Mouse (Mus musculus): ENCODE measurements around the gene Spock2. TPM values are rescaled to one million over a fixed set of nuclear protein-coding genes. Genes with fewer than 3 reads are reported as not detected.

Spock2 gene
- total and polyA plus RNA-seq, 2 experiments from 2014 or later, result 117 to 275 TPM

DNA sequence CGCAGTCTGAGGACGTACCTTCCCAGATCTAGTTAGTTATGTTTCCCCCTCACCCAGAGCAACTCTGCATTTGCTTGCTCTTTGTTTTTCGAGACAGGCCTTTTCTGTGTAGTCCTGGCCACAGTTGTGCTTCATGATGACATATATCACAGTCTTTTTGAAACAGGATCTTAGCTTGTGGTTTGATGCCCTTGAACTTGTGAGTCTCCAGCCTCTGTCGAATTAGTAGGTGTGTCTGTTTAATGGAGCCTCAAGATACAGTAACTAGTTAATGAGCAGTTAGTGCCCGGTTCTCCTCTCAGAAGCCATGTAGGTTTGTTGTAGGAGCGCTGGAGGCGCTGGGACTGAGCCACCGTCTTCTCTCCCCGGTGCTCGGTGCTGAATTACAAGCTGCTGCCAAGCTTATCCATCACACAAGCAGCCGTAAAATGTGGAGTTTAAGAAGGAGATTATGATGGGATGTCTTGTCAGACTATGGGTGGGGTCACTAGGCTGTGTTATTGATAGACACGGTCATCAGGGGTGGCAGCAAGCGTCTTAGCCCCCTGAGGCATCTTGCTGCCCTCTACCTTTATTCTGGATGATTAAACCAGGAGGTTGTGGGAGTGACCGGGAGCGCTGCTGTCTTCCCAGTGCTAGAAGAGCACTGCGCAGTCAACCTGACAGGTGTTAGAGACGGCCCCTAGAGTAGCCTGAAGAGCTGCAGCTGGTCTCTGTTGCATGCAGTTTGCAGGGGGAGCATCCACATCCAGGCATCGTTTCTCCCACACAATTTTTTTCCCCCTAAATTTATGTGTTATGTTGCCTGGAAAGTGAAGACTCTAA, 28.1 kb upstream of the Spock2 start:
- DNase-seq (ENCODE audit: low spot score) (peak; percentile 24), ATAC-seq (ENCODE audit: low FRiP score) (no peak)
- peaks cover 14% of the 10 kb centered on the region; the same call in 1 of the 2 replicates for H3K4me1 ChIP-seq (ENCODE audit: insufficient read depth, low read length)
- no peak overlapping the region for H3K4me2 ChIP-seq (ENCODE audit: low read depth, low read length, poor library complexity, severe bottlenecking)
- TF ChIP-seq CTCF (IDR thresholded peaks at IDR 0.05), result no peak
- H3K4me3 ChIP-seq (ENCODE audit: low read depth, low read length), result no peak overlapping the region
- H3K9ac ChIP-seq (replicated peaks; ENCODE audit: low read length, poor library complexity, severe bottlenecking), result no peak overlapping the region
- H3K27me3 ChIP-seq (ENCODE audit: insufficient read depth, low read length), result no peaks in the 10 kb centered on the region
- WGBS, result 68% methylated on average over 18 of the region's 18 CpGs
- H3K36me3 ChIP-seq (ENCODE audit: insufficient read depth, low read length), result no peaks in the 10 kb centered on the region
- peak overlapping the region; percentile 18; the same call in 1 of the 2 replicates for H3K27ac ChIP-seq (ENCODE audit: low read depth, low read length)
- H3K9me3 ChIP-seq (ENCODE audit: low read length), result no peaks in the 10 kb centered on the region

DNA sequence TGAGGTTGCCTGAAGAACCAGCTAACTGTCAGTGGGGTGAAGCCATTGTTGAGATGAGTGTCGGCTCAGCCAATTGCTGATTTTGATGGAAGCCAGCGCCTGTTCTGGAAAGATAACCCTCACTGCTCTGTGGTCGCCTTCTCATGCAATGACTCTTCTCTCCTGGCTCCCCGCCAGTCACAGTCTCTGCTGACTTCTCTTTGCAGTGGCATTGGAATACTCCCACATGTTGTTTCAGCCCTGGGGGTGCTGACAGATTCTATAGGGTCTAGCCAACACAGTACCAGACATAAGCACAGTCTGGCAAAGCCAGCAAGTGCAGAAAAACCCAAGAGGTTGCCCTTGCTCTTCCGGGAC, 27.5 kb upstream of the Spock2 start:
- Histone ChIP-seq H3K4me2 (ENCODE audit: low read depth, low read length, poor library complexity, severe bottlenecking) (no peak overlapping the region), H3K9ac (replicated peaks; ENCODE audit: low read length, poor library complexity, severe bottlenecking) (no peak overlapping the region), H3K36me3 (ENCODE audit: insufficient read depth, low read length) (no peaks in the 10 kb centered on the region), H3K4me1 (ENCODE audit: insufficient read depth, low read length) (peaks cover 14% of the 10 kb centered on the region; the same call in 1 of the 2 replicates), H3K27me3 (ENCODE audit: insufficient read depth, low read length) (no peaks in the 10 kb centered on the region), H3K27ac (ENCODE audit: low read depth, low read length) (no peak overlapping the region; the same call in 1 of the 2 replicates), H3K9me3 (ENCODE audit: low read length) (no peaks in the 10 kb centered on the region), H3K4me3 (ENCODE audit: low read depth, low read length) (no peak overlapping the region)
- peak; percentile 67 for DNase-seq (ENCODE audit: low spot score)
- no peak for TF ChIP-seq CTCF (IDR thresholded peaks at IDR 0.05)
- WGBS, result 64% methylated on average over 5 of the region's 5 CpGs
- ATAC-seq (ENCODE audit: low FRiP score), result 0 out of 2 replicates have a peak, but pooled peaks have one; percentile 14

DNA sequence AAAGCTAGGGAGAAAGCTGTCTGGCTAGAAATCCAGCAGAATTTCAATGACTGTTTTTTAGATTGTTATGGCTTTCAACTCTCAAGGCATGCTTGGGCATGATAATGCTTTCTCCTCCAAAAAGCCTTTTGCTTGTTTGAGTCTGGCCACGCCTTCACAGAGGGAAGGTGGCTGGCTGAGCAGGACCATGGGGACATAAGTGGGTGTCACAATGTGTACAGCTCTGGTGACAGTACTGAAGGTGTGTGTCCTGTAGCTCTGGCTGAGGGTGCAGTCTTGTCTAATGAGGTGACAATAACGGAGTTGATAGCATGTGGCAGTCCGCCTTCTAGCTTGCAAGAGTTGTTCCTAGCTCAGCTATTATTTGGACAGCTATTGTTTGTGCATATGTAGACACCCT, 25.8 kb upstream of the Spock2 start:
- DNase-seq (ENCODE audit: low spot score) (no peak), ATAC-seq (ENCODE audit: low FRiP score) (no peak)
- Histone ChIP-seq H3K4me3 (ENCODE audit: low read depth, low read length) (no peak overlapping the region), H3K9ac (replicated peaks; ENCODE audit: low read length, poor library complexity, severe bottlenecking) (no peak overlapping the region; the same call in 1 of the 2 replicates), H3K4me2 (ENCODE audit: low read depth, low read length, poor library complexity, severe bottlenecking) (no peak overlapping the region), H3K27me3 (ENCODE audit: insufficient read depth, low read length) (no peaks in the 10 kb centered on the region), H3K36me3 (ENCODE audit: insufficient read depth, low read length) (no peaks in the 10 kb centered on the region), H3K4me1 (ENCODE audit: insufficient read depth, low read length) (peaks cover 14% of the 10 kb centered on the region; the same call in 1 of the 2 replicates), H3K27ac (ENCODE audit: low read depth, low read length) (no peak overlapping the region), H3K9me3 (ENCODE audit: low read length) (no peaks in the 10 kb centered on the region)
- no peak for TF ChIP-seq CTCF (IDR thresholded peaks at IDR 0.05)
- 74% methylated on average over 3 of the region's 3 CpGs for WGBS

DNA sequence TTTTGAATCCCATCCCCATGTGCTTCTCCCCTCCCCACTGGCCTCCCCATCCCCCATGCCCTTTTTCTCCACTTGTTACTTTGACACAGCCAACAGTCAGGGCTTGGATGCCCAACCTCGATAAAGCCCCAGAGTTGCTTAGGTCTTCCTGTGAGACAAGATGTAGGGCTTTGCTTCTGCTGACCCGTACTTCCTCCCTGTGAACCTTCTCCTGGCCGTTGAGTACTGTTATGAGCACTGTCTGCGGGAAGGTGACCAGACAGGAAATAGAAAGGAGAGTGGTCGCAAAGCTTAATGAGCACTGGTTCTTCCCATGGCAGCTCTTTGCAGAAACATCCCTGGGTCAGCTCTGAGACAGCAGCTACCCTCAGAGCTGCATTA, 25.4 kb upstream of the Spock2 start:
- Histone ChIP-seq H3K4me3 (ENCODE audit: low read depth, low read length) (no peak overlapping the region), H3K27ac (ENCODE audit: low read depth, low read length) (peak overlapping the region; percentile 63), H3K4me2 (ENCODE audit: low read depth, low read length, poor library complexity, severe bottlenecking) (no peak overlapping the region), H3K36me3 (ENCODE audit: insufficient read depth, low read length) (no peaks in the 10 kb centered on the region), H3K9me3 (ENCODE audit: low read length) (no peaks in the 10 kb centered on the region), H3K27me3 (ENCODE audit: insufficient read depth, low read length) (no peaks in the 10 kb centered on the region), H3K4me1 (ENCODE audit: insufficient read depth, low read length) (peaks cover 14% of the 10 kb centered on the region; the same call in 1 of the 2 replicates), H3K9ac (replicated peaks; ENCODE audit: low read length, poor library complexity, severe bottlenecking) (no peak overlapping the region; the same call in 1 of the 2 replicates)
- 70% methylated on average over 5 of the region's 5 CpGs for WGBS
- ATAC-seq (ENCODE audit: low FRiP score) (no peak), DNase-seq (ENCODE audit: low spot score) (no peak)
- TF ChIP-seq CTCF (IDR thresholded peaks at IDR 0.05), result no peak

DNA sequence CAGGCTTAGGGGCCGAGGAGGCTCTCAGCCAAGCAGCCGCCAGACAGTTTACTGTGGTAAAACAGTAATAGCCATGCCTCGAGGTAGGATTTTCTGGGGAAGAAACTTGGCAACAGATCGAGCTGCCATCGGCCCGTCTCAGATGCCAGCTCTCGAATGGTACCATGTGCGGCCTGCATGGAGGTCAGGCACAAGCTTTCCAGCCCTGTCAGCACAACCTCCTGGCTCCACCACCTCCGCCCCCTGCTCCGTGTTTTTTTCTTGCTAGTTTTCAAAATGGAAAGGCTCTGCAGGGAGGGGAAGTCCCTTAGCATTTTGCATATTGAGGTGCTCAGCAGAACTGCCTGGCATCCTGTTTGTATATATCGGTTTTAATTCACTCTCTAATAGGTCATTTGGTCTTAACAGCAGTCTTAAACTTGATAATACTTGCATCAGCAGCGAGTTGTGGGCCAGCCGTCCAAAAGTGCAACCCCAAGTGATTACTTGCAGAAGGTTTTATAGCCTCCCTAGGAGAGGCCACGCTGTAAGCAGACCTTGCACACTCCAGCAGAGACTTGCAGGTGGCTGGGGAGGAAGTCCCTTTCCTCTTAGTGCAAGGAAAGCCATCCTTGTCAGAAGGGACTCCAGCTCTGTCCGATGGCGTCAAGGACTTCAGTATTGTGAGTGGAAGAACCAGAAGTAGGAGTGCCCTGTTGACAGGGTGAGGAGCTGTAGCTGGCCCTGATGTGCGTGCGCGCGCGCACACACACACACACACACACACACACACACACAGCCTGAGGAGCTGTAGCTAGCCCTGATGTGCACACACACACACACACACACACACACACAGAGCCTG, 24.8 kb upstream of the Spock2 start:
- no peaks in the 10 kb centered on the region for H3K9me3 ChIP-seq (ENCODE audit: low read length)
- peak; percentile 35 for DNase-seq (ENCODE audit: low spot score)
- ATAC-seq (ENCODE audit: low FRiP score), result no peak; the same call in 1 of the 2 replicates
- H3K4me1 ChIP-seq (ENCODE audit: insufficient read depth, low read length), result peaks cover 14% of the 10 kb centered on the region; the same call in 1 of the 2 replicates
- no peak overlapping the region for H3K4me3 ChIP-seq (ENCODE audit: low read depth, low read length)
- H3K4me2 ChIP-seq (ENCODE audit: low read depth, low read length, poor library complexity, severe bottlenecking), result no peak overlapping the region
- TF ChIP-seq CTCF (IDR thresholded peaks at IDR 0.05), result no peak
- peak overlapping the region; percentile 63 for H3K27ac ChIP-seq (ENCODE audit: low read depth, low read length)
- no peaks in the 10 kb centered on the region for H3K36me3 ChIP-seq (ENCODE audit: insufficient read depth, low read length)
- H3K27me3 ChIP-seq (ENCODE audit: insufficient read depth, low read length), result no peaks in the 10 kb centered on the region
- 67% methylated on average over 21 of the region's 21 CpGs for WGBS
- no peak overlapping the region for H3K9ac ChIP-seq (replicated peaks; ENCODE audit: low read length, poor library complexity, severe bottlenecking)

Data from midbrain, postnatal 0 days (tissue).